Mouse (Mus musculus) embryonic stem cell, embryonic (primary cell): Measurements from ENCODE around the gene D130043K22Rik.

Source experiments
- CTCF ChIA-PET, 4 experiments: fragments of 300-600 bp in 2 of 4; fragments of 350-600 bp in 2 of 4; sonication (Branson Sonifier 250); formaldehyde crosslinking; loops; one replicate each; lab custom pipeline; 2022; ENCODE audit warnings: inconsistent platforms in 2 of 4; lab: Charles Lee
- POLR2A ChIA-PET, 4 experiments: fragments of 300-600 bp in 2 of 4; fragments of 350-600 bp in 2 of 4; sonication (Branson Sonifier 250); formaldehyde crosslinking; loops; one replicate each; lab custom pipeline; 2022; ENCODE audit warnings: antibody characterized with exemption in 4 of 4, inconsistent platforms in 1 of 4; lab: Charles Lee

Gene D130043K22Rik

GRCm38 (mm10) chr13:24947158-24947557, 102.2 kb downstream of the D130043K22Rik start:
- POLR2A ChIA-PET: interaction anchor here in 1 of 4 experiments (1.3 kb wide), 1 partner anchor 10 kb away, joined by 5 read pairs; the partner anchor contains the start of gene Aldh5a1

GRCm38 (mm10) chr13:24948870-24949269, 103.9 kb downstream of the D130043K22Rik start:
- POLR2A ChIA-PET: interaction anchor here in 3 of 4 experiments (1.0 to 1.3 kb wide), 4 partner anchors 10 to 116 kb away, joined by 3 to 5 read pairs (median 4); no protein-coding TSS in a partner anchor
- CTCF ChIA-PET: interaction anchor here in 3 of 4 experiments (1.0 to 1.5 kb wide), 3 partner anchors 9 to 12 kb away, joined by 3 to 4 read pairs (median 4); partner anchors contain the start of gene Aldh5a1 (in 2 of the 3)

More at GRCm38 (mm10) chr13:24947158-24947557, 102.2 kb downstream of the D130043K22Rik start:
- CTCF ChIA-PET: interaction anchor here in 2 of 4 experiments (0.6 to 1.8 kb wide), 4 partner anchors 8 to 427 kb away, joined by 3 to 8 read pairs (median 4); partner anchors contain the start of gene Aldh5a1 (in 1 of the 2)
